Mouse (Mus musculus): ENCODE measurements around the gene Mosmo. TPM values are rescaled to one million over a fixed set of nuclear protein-coding genes. Genes with fewer than 3 reads are reported as not detected.

Mosmo gene
- total and polyA plus RNA-seq, 3 experiments: 30.4 to 127 (median 44.5) TPM

DNA sequence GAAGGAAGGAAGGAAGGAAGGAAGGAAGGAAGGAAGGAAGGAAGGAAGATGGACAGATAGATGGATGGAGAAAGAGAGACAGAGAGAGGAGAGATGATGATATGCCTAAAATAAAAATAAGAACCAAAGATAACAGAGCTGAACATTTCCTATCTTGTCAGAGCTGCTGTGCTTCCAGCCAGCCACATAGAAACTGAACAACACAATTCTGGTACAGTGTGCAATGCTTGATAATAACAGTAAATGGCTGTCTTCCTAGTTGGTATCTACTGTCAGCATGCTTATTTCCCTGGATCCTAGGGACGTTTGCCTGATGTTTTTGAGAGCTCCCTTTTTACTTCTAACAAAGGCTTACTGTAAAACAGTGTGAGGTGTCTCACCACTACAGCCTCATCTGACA lies 94.0 kb downstream of the Mosmo start:
- Histone ChIP-seq H3K9me3 (replicated peaks) (no peaks in the 10 kb centered on the region), H3K4me1 (ENCODE audit: insufficient read depth, low read depth, low read length) (no peaks in the 10 kb centered on the region), H3K27me3 (ENCODE audit: insufficient read depth, low read length) (peaks cover 42% of the 10 kb centered on the region), H3K4me3 (ENCODE audit: low read depth, low read length) (no peak overlapping the region), H3K36me3 (replicated peaks) (no peaks in the 10 kb centered on the region)
- ATAC-seq (ENCODE audit: extremely low read depth, insufficient number of reproducible peaks, low FRiP score, poor library complexity, severe bottlenecking) (no peak), DNase-seq (ENCODE audit: low spot score) (no peak)
- TF ChIP-seq GATA2 (IDR thresholded peaks at IDR 0.05; ENCODE audit: borderline replicate concordance, low read depth, low read length): no peak

DNA sequence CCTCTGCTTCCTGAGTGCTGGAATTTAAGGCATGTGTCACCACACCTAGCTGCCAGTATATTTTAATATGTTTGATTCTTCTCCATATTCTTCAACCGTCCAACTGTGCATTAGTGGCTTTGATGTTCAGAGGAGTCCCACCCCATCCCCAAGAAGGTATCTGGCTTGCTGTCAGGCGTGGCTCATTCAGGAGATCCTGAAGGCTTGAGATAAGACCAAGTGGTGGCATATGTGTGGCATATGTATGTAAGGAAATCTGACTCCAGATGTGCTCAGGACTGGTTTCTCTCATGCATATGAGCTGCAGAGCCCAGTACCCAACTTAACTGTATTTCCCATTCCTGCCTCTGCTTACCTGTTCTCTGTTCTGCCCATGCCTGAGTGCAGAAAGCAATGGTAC lies 100.6 kb downstream of the Mosmo start:
- H3K9me3 ChIP-seq (replicated peaks): no peaks in the 10 kb centered on the region
- H3K27me3 ChIP-seq (ENCODE audit: insufficient read depth, low read length): peaks cover 49% of the 10 kb centered on the region
- no peak overlapping the region for H3K4me3 ChIP-seq (ENCODE audit: low read depth, low read length)
- ATAC-seq (ENCODE audit: extremely low read depth, insufficient number of reproducible peaks, low FRiP score, poor library complexity, severe bottlenecking): no peak
- no peaks in the 10 kb centered on the region for H3K36me3 ChIP-seq (replicated peaks)
- TF ChIP-seq POLR2AphosphoS5 (IDR thresholded peaks at IDR 0.05; ENCODE audit: insufficient replicate concordance, low read depth, low read length) (no peak), CTCF (IDR thresholded peaks at IDR 0.05; ENCODE audit: low read depth, low read length) (no peak), TAL1 (conservative IDR thresholded peaks at IDR 0.05; ENCODE audit: low read depth, low read length) (no peak), GATA1 (IDR thresholded peaks at IDR 0.05; ENCODE audit: borderline replicate concordance, low read length) (no peak), GATA2 (IDR thresholded peaks at IDR 0.05; ENCODE audit: borderline replicate concordance, low read depth, low read length) (no peak)
- no peaks in the 10 kb centered on the region for H3K4me1 ChIP-seq (ENCODE audit: insufficient read depth, low read depth, low read length)
- no peak for DNase-seq (ENCODE audit: low spot score)

Other genes starting within 250 kb of the Mosmo start
- gene Uqcrc2, start 42.4 kb upstream of the Mosmo start, total RNA-seq (2014; fragmentation: Nextera tagmentation): 225 and 235 TPM in 2 replicates
- 200 and 213 TPM in 2 replicates for gene Uqcrc2, start 42.4 kb upstream of the Mosmo start, total RNA-seq (2017)
- gene Uqcrc2, start 42.4 kb upstream of the Mosmo start, polyA plus RNA-seq (2012): 10.3 and 11.3 TPM in 2 replicates
- gene Pdzd9, start 7.3 kb upstream of the Mosmo start, total RNA-seq (2014; fragmentation: Nextera tagmentation): not detected in 2 replicates
- 0.38 and 0.46 TPM in 2 replicates for gene Pdzd9, start 7.3 kb upstream of the Mosmo start, total RNA-seq (2017)
- gene Pdzd9, start 7.3 kb upstream of the Mosmo start, polyA plus RNA-seq (2012): not detected in 2 replicates
- gene Vwa3a, start 61.7 kb downstream of the Mosmo start, total RNA-seq (2014; fragmentation: Nextera tagmentation): not detected in 2 replicates
- gene Vwa3a, start 61.7 kb downstream of the Mosmo start, total RNA-seq (2017): 0.11 TPM in 1 of 2 replicates, not detected in the other
- not detected in 2 replicates for gene Vwa3a, start 61.7 kb downstream of the Mosmo start, polyA plus RNA-seq (2012)
- not detected in 2 replicates for gene Gm5737, start 134.7 kb downstream of the Mosmo start, total RNA-seq (2014; fragmentation: Nextera tagmentation)
- gene Gm5737, start 134.7 kb downstream of the Mosmo start, total RNA-seq (2017): not detected in 2 replicates
- gene Gm5737, start 134.7 kb downstream of the Mosmo start, polyA plus RNA-seq (2012): not detected in 2 replicates
- gene Eef2k, start 165.2 kb downstream of the Mosmo start, total RNA-seq (2014; fragmentation: Nextera tagmentation): 62.3 and 72.9 TPM in 2 replicates
- gene Eef2k, start 165.2 kb downstream of the Mosmo start, total RNA-seq (2017): 185 and 189 TPM in 2 replicates
- 89.8 and 107 TPM in 2 replicates for gene Eef2k, start 165.2 kb downstream of the Mosmo start, polyA plus RNA-seq (2012)
- gene Polr3e, start 240.1 kb downstream of the Mosmo start, total RNA-seq (2014; fragmentation: Nextera tagmentation): 18.0 and 21.3 TPM in 2 replicates
- 26.2 and 27.6 TPM in 2 replicates for gene Polr3e, start 240.1 kb downstream of the Mosmo start, total RNA-seq (2017)
- 31.1 and 36.5 TPM in 2 replicates for gene Polr3e, start 240.1 kb downstream of the Mosmo start, polyA plus RNA-seq (2012)

Data from G1E (cell line).